Mouse (Mus musculus) hindbrain, embryonic 16.5 days (tissue): ENCODE measurements around the gene Rpap3. TPM values are rescaled to one million over a fixed set of nuclear protein-coding genes. Genes with fewer than 3 reads are reported as not detected.

Experiments
- ATAC-seq: fragments of 200-750 bp; cut with Nextera tagmentation; 2 replicates; pipeline ENCODE4 v1.8.0; 2017; ENCODE audit warnings: moderate TSS enrichment, moderate library complexity
- H3K27ac ChIP-seq: fragments of 300-500 bp; sonication (generic); 2 replicates; pipeline ENCODE4 v1.5.1; 2014; ENCODE audit warnings: low read depth, mild to moderate bottlenecking, control low read depth, low read length, moderate library complexity
- H3K27me3 ChIP-seq: fragments of 300-500 bp; sonication (generic); replicated peaks from 2 replicates; pipeline ENCODE4 v1.6.1; 2014; ENCODE audit warnings: low read length; ENCODE audit not compliant: control insufficient read depth, insufficient read depth
- H3K36me3 ChIP-seq: fragments of 300-500 bp; sonication (generic); 2 replicates; pipeline ENCODE4 v1.6.1; 2014; ENCODE audit warnings: mild to moderate bottlenecking, low read length, moderate library complexity, mixed read lengths; ENCODE audit not compliant: control insufficient read depth, insufficient read depth
- H3K4me1 ChIP-seq: fragments of 300-500 bp; sonication (generic); 2 replicates; pipeline ENCODE4 v1.6.1; 2014; ENCODE audit warnings: low read depth, low read length; ENCODE audit not compliant: control insufficient read depth, insufficient read depth
- H3K4me2 ChIP-seq: fragments of 300-500 bp; sonication (generic); 2 replicates; pipeline ENCODE4 v1.6.1; 2014; ENCODE audit warnings: mild to moderate bottlenecking, low read length, control low read depth, moderate library complexity
- H3K4me3 ChIP-seq: fragments of 300-500 bp; sonication (generic); 2 replicates; pipeline ENCODE4 v1.5.1; 2014; ENCODE audit warnings: mild to moderate bottlenecking, low read length, control low read depth, moderate library complexity
- H3K9ac ChIP-seq: fragments of 300-500 bp; sonication (generic); 2 replicates; pipeline ENCODE4 v1.6.1; 2014; ENCODE audit warnings: low read depth, mild to moderate bottlenecking, control low read depth, low read length, moderate library complexity
- H3K9me3 ChIP-seq: fragments of 300-500 bp; sonication (generic); 2 replicates; pipeline ENCODE4 v1.6.1; 2014; ENCODE audit warnings: mild to moderate bottlenecking, low read length, moderate library complexity; ENCODE audit not compliant: control insufficient read depth
- WGBS: fragments of 180-500 bp; shearing (Covaris S2); extraction: QIAGEN DNeasy Blood & Tissue Kit; methylation state at CpG from one replicate; pipeline ENCODE4 v1.1.7; 2014; 5-methylcytosine and 5-hydroxymethylcytosine counted together
- polyA plus RNA-seq: library from polyadenylated mRNA; unstranded; fragments of >200 nt; fragmentation: Nextera tagmentation; extraction: Ambion mirVana; gene quantifications from 2 replicates; pipeline ENCODE4 v1.2.1, GENCODE M21; 2015

Rpap3 gene
- polyA plus RNA-seq, 1 experiment from 2014 or later: 33.8 TPM

DNA sequence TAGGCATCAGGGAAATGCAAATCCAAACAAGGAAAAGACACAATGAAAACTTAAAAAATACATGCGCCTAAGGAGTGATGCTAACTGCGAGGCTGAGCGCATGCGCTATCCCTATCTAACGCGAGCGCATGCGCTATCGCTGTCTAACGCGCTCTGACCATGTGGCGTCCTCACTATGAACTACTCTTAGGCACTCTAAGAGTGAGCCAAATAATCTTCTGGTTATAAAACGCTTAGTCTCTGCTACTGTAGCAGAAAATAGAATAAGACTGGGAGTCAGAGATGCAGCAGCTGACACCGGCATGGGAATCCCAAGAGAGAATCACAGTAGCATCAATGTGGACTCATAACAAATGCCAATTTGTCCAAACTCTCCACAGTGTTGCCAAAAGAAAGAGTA, 48.2 kb downstream of the Rpap3 start:
- Histone ChIP-seq H3K9ac (no peak overlapping the region), H3K36me3 (no peaks in the 10 kb centered on the region), H3K9me3 (no peaks in the 10 kb centered on the region), H3K4me1 (peaks cover 10% of the 10 kb centered on the region), H3K27ac (no peak overlapping the region), H3K27me3 (no peaks in the 10 kb centered on the region), H3K4me3 (no peak overlapping the region), H3K4me2 (no peak overlapping the region)
- no peak for ATAC-seq
- WGBS: 89% methylated on average over 14 of the region's 14 CpGs

DNA sequence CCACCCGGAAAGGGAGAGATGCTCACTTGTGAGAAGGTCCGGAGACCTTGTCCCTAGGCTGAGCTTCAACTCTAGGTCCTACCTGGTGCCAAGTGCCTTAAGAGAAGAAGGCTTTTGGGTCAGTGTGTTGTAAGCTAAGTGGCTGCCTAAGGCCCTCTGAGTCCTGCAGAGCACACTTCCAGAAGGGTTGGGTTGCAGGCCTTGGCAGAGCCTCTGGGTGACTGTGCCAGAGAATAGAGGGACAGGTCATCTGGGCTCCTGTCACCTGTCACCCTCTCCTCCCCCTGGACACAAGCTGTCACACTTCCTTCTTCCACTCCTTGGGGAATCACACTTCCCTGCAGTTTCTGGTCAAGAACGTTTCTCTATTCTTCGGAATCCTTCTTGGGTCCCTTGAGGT, 55.9 kb downstream of the Rpap3 start:
- Histone ChIP-seq H3K9me3 (no peaks in the 10 kb centered on the region), H3K4me3 (no peak overlapping the region), H3K27ac (no peak overlapping the region), H3K9ac (no peak overlapping the region), H3K4me1 (no peaks in the 10 kb centered on the region), H3K27me3 (no peaks in the 10 kb centered on the region), H3K4me2 (no peak overlapping the region), H3K36me3 (no peaks in the 10 kb centered on the region)
- ATAC-seq: no peak
- 69% methylated on average over 4 of the region's 4 CpGs for WGBS

DNA sequence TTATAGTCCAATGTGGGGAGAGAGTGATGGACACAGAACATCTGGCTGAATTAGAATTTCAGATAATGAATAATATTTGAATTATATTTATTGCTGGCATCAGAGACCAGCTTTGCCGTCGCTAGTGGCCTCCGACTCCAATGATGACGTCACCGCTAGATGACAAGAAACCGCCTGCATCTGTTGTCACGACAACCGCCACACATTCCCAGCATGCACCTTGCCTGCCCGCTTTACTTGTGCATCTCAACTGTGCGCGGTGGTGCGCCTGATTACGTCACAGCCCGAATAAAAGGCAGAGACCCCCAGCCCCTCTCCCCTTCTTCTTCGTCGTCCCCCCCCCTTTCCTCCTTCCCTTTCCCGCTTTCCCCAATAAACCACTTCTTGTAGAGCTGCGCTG, 57.4 kb downstream of the Rpap3 start:
- no peaks in the 10 kb centered on the region for H3K27me3 ChIP-seq
- H3K9me3 ChIP-seq: no peaks in the 10 kb centered on the region
- no peak overlapping the region for H3K4me3 ChIP-seq
- H3K4me1 ChIP-seq: no peaks in the 10 kb centered on the region
- no peak overlapping the region for H3K9ac ChIP-seq
- H3K27ac ChIP-seq: no peak overlapping the region
- WGBS: 89% methylated on average over 18 of the region's 18 CpGs
- no peak overlapping the region for H3K4me2 ChIP-seq
- H3K36me3 ChIP-seq: no peaks in the 10 kb centered on the region
- ATAC-seq: no peak

DNA sequence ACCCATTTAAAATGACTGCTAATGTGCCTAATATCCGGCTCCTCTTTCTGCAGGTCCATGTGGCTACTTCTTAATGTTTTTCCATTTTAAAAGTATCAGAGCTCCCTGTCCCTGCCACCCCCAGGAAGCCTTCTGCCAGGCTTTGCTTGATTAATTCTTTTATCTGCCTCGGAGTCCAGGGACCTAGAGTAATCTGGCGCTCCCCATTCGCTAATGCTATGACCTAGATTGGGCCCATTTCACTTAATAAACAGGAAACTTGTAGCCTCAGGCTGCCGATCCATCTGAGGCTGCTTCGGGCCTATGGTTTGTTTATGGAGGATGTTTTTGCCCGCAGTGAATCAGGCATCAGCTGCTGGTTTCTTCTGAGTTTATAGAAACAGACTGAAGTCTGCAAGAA, 59.2 kb downstream of the Rpap3 start:
- Histone ChIP-seq H3K4me1 (no peaks in the 10 kb centered on the region), H3K9me3 (no peaks in the 10 kb centered on the region), H3K9ac (no peak overlapping the region), H3K36me3 (no peaks in the 10 kb centered on the region), H3K27me3 (no peaks in the 10 kb centered on the region), H3K4me2 (no peak overlapping the region), H3K4me3 (no peak overlapping the region), H3K27ac (no peak overlapping the region)
- 44% methylated on average over 7 of the region's 7 CpGs for WGBS
- ATAC-seq: no peak

DNA sequence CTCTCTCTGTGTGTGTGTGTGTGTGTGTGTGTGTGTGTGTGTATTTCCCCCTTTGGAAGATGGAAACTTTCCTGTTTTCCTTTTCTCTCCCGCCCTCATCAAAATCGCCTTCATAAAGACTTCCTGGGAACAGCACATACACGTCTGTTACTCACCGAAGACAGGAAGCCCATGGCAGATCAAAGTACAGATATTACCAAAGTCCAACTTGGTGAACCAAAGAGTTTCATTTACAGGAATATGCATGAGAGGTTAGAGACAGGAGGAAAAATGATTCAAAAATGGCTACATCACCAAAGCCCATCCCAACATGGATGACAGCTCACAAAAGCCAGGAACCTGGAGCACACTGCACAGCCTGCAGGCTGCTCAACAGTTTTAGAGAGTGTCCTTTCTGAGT, 61.6 kb downstream of the Rpap3 start:
- Histone ChIP-seq H3K9ac (no peak overlapping the region), H3K27ac (no peak overlapping the region), H3K9me3 (no peaks in the 10 kb centered on the region; the same call in 1 of the 2 replicates), H3K4me2 (no peak overlapping the region), H3K4me3 (no peak overlapping the region), H3K27me3 (no peaks in the 10 kb centered on the region), H3K4me1 (no peaks in the 10 kb centered on the region), H3K36me3 (no peaks in the 10 kb centered on the region)
- WGBS: 94% methylated on average over 4 of the region's 4 CpGs
- no peak for ATAC-seq

Other genes with a start within 250 kb of the Rpap3 start
- gene Endou, start 25.5 kb upstream of the Rpap3 start, polyA plus RNA-seq: 0.14 and 0.41 TPM in 2 replicates
- 17.8 and 18.4 TPM in 2 replicates for gene Rapgef3, start 62.1 kb upstream of the Rpap3 start, polyA plus RNA-seq
- gene Slc48a1, start 72.7 kb upstream of the Rpap3 start, polyA plus RNA-seq: 118 and 122 TPM in 2 replicates
- gene Hdac7, start 138.7 kb upstream of the Rpap3 start, polyA plus RNA-seq: 25.2 and 27.4 TPM in 2 replicates
- gene Vdr, start 204.8 kb upstream of the Rpap3 start, polyA plus RNA-seq: 0.17 and 0.26 TPM in 2 replicates